Mouse (Mus musculus): ENCODE measurements around the gene Hoxc8. TPM values are rescaled to one million over a fixed set of nuclear protein-coding genes. Genes with fewer than 3 reads are reported as not detected.

Hoxc8 gene
- polyA plus RNA-seq, 2 experiments = 0.04 TPM

- WGBS (ENCODE audit: insufficient replicate concordance) = 16% methylated on average over 3 of the region's 3 CpGs
- TF ChIP-seq CTCF (IDR thresholded peaks at IDR 0.05; ENCODE audit: low read depth) = no peak
- no peak for TF ChIP-seq EP300 (IDR thresholded peaks at IDR 0.05; ENCODE audit: low read depth)
Measured at GRCm38 (mm10) chr15:102984925-102985324, 5.5 kb upstream of the Hoxc8 start.

DNA sequence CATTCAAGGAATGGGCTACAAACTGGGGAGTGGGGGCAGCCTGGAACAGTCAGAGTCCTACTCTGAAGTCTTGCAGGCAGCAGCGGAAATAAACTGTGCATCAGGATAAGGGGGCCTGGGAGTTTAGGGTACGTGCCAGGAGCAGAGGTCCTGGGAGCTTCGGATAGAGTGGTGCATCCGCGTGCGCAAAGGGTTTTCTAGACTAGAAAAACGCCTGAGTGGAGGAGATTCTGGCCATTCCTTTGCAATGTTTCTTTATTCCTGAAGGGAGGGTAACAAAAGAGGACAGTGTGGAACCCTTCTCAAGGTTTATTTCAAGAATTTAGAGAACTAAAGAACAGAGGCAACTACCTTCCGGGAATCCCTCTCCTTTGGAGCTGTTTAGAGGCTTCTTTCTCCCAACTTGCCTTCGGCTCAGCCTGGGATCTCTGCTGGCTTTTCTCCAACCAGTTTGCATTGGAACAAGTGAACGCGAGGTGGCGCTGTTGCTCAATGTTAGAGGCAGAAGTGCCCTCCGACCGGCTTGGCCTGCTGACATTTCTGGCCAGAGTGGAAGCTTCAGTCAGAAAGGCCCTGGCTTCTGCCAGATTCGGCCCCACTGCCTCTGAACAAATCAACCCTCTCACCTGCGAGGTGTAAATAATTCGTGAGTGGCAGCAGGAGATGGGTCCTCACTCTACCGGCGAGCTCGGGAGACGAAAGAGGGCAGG is 3.1 kb upstream of the Hoxc8 start:
- Histone ChIP-seq H3K4me3 (ENCODE audit: insufficient read depth in 1 of 2, low read depth in 2 of 2, low read length in 2 of 2) (no peak overlapping the region), H3K4me2 (ENCODE audit: low read depth) (no peak overlapping the region), H3K27me3 (ENCODE audit: control insufficient read depth, insufficient read depth, low read length) (peaks cover 95% of the 10 kb centered on the region), H3K4me1 (replicated peaks; ENCODE audit: control insufficient read depth in 2 of 2, insufficient read depth in 2 of 2, low read length in 1 of 2) (no peaks in the 10 kb centered on the region), H3K27ac (no peak overlapping the region), H3K36me3 (replicated peaks; ENCODE audit: control insufficient read depth, insufficient read depth, low read depth) (no peaks in the 10 kb centered on the region), H3K9me3 (ENCODE audit: control insufficient read depth, low read length) (no peaks in the 10 kb centered on the region), H3K9ac (replicated peaks) (no peak overlapping the region)
- ATAC-seq (ENCODE audit: insufficient read depth) = no peak
- 2% methylated on average over 21 of the region's 21 CpGs for WGBS (ENCODE audit: insufficient replicate concordance)
- DNase-seq (ENCODE audit: low read depth in 3 of 3, low spot score in 3 of 3) = peak; percentile 41 to 45 (median 44)
- no peak for TF ChIP-seq EP300 (IDR thresholded peaks at IDR 0.05; ENCODE audit: low read depth)
- peak; percentile 87 for TF ChIP-seq CTCF (IDR thresholded peaks at IDR 0.05; ENCODE audit: low read depth)

More at GRCm38 (mm10) chr15:102984925-102985324, 5.5 kb upstream of the Hoxc8 start:
- H3K27me3 ChIP-seq (ENCODE audit: control insufficient read depth, insufficient read depth, low read length) = peaks cover 97% of the 10 kb centered on the region
- DNase-seq (ENCODE audit: low read depth in 3 of 3, low spot score in 3 of 3) (no peak), ATAC-seq (ENCODE audit: insufficient read depth) (no peak)
- no peaks in the 10 kb centered on the region for H3K4me1 ChIP-seq (replicated peaks; ENCODE audit: control insufficient read depth in 2 of 2, insufficient read depth in 2 of 2, low read length in 1 of 2)
- H3K9me3 ChIP-seq (ENCODE audit: control insufficient read depth, low read length) = no peaks in the 10 kb centered on the region
- no peak overlapping the region for H3K4me3 ChIP-seq (ENCODE audit: insufficient read depth in 1 of 2, low read depth in 2 of 2, low read length in 2 of 2)
- H3K36me3 ChIP-seq (replicated peaks; ENCODE audit: control insufficient read depth, insufficient read depth, low read depth) = no peaks in the 10 kb centered on the region
- no peak overlapping the region for H3K4me2 ChIP-seq (ENCODE audit: low read depth)
- H3K27ac ChIP-seq = no peak overlapping the region
- no peak overlapping the region for H3K9ac ChIP-seq (replicated peaks)

GRCm38 (mm10) chr15:102988078-102988477 is 2.3 kb upstream of the Hoxc8 start:
- peaks cover 96% of the 10 kb centered on the region for H3K27me3 ChIP-seq (ENCODE audit: control insufficient read depth, insufficient read depth, low read length)
- no peaks in the 10 kb centered on the region for H3K9me3 ChIP-seq (ENCODE audit: control insufficient read depth, low read length)
- H3K9ac ChIP-seq (replicated peaks) = no peak overlapping the region
- H3K4me1 ChIP-seq (replicated peaks; ENCODE audit: control insufficient read depth in 2 of 2, insufficient read depth in 2 of 2, low read length in 1 of 2) = no peaks in the 10 kb centered on the region
- no peak overlapping the region for H3K4me2 ChIP-seq (ENCODE audit: low read depth)
- no peak for ATAC-seq (ENCODE audit: insufficient read depth)
- no peak overlapping the region for H3K27ac ChIP-seq
- H3K36me3 ChIP-seq (replicated peaks; ENCODE audit: control insufficient read depth, insufficient read depth, low read depth) = no peaks in the 10 kb centered on the region
- no peak overlapping the region for H3K4me3 ChIP-seq (ENCODE audit: insufficient read depth in 1 of 2, low read depth in 2 of 2, low read length in 2 of 2)
- WGBS (ENCODE audit: insufficient replicate concordance) = 17% methylated on average over 5 of the region's 5 CpGs
- DNase-seq (ENCODE audit: low read depth in 3 of 3, low spot score in 3 of 3) = no peak
- no peak for TF ChIP-seq CTCF (IDR thresholded peaks at IDR 0.05; ENCODE audit: low read depth)
- no peak for TF ChIP-seq EP300 (IDR thresholded peaks at IDR 0.05; ENCODE audit: low read depth)

- TF ChIP-seq CTCF (IDR thresholded peaks at IDR 0.05; ENCODE audit: low read depth) (no peak), EP300 (IDR thresholded peaks at IDR 0.05; ENCODE audit: low read depth) (no peak)
- Histone ChIP-seq H3K4me2 (ENCODE audit: low read depth) (no peak overlapping the region), H3K4me1 (replicated peaks; ENCODE audit: control insufficient read depth in 2 of 2, insufficient read depth in 2 of 2, low read length in 1 of 2) (no peaks in the 10 kb centered on the region), H3K36me3 (replicated peaks; ENCODE audit: control insufficient read depth, insufficient read depth, low read depth) (no peaks in the 10 kb centered on the region), H3K9me3 (ENCODE audit: control insufficient read depth, low read length) (no peaks in the 10 kb centered on the region), H3K4me3 (ENCODE audit: insufficient read depth in 1 of 2, low read depth in 2 of 2, low read length in 2 of 2) (no peak overlapping the region), H3K27ac (no peak overlapping the region), H3K27me3 (ENCODE audit: control insufficient read depth, insufficient read depth, low read length) (peaks cover 95% of the 10 kb centered on the region), H3K9ac (replicated peaks) (no peak overlapping the region)
- DNase-seq (ENCODE audit: low read depth in 3 of 3, low spot score in 3 of 3) = no peak
- no peak for ATAC-seq (ENCODE audit: insufficient read depth)
- WGBS (ENCODE audit: insufficient replicate concordance) = 7% methylated on average over 7 of the region's 7 CpGs
Measured at GRCm38 (mm10) chr15:102991782-102992181, 1.4 kb downstream of the Hoxc8 start.

GRCm38 (mm10) chr15:102992206-102992605 is 1.8 kb downstream of the Hoxc8 start:
- 1% methylated on average over 11 of the region's 11 CpGs for WGBS (ENCODE audit: insufficient replicate concordance)
- H3K4me1 ChIP-seq (replicated peaks; ENCODE audit: control insufficient read depth in 2 of 2, insufficient read depth in 2 of 2, low read length in 1 of 2) = no peaks in the 10 kb centered on the region
- no peaks in the 10 kb centered on the region for H3K36me3 ChIP-seq (replicated peaks; ENCODE audit: control insufficient read depth, insufficient read depth, low read depth)
- no peak overlapping the region for H3K27ac ChIP-seq
- TF ChIP-seq CTCF (IDR thresholded peaks at IDR 0.05; ENCODE audit: low read depth) (no peak), EP300 (IDR thresholded peaks at IDR 0.05; ENCODE audit: low read depth) (no peak)
- no peaks in the 10 kb centered on the region for H3K9me3 ChIP-seq (ENCODE audit: control insufficient read depth, low read length)
- H3K4me3 ChIP-seq (ENCODE audit: insufficient read depth in 1 of 2, low read depth in 2 of 2, low read length in 2 of 2) = no peak overlapping the region
- no peak overlapping the region for H3K4me2 ChIP-seq (ENCODE audit: low read depth)
- H3K9ac ChIP-seq (replicated peaks) = no peak overlapping the region
- ATAC-seq (ENCODE audit: insufficient read depth) = no peak
- peaks cover 95% of the 10 kb centered on the region for H3K27me3 ChIP-seq (ENCODE audit: control insufficient read depth, insufficient read depth, low read length)
- no peak for DNase-seq (ENCODE audit: low read depth in 3 of 3, low spot score in 3 of 3)
